Comparison of ENCODE assay signal across 9 mouse cellular contexts in the genomic region with DNA sequence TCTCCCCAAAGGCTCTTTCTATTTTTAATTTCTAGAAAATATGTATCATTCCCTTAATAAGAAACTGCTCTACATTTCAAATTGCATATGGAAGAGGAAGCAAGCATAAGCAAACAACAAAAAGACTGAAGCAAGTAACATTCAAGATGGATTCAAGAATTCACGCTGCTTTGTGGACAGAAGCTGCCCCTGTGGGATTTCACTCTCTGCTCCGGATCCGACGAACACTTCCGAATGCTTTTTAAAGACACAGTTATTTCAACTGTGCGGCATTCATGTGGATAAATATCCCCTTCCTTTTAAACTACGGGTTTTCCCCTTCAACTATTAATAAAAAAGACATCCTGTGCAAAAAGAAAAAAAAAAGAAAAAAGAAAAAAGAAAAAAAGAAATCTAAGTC.
A peak's percentile ranks its signal among the peaks of the same experiment; 100 is the strongest.
DNase-seq lines count a peak whose midpoint lies in the region; ATAC-seq and TF ChIP-seq lines count a peak whose summit lies in the region.
"Had no signal": no experiment of that assay in that cellular context is flagged by ENCODE, and none has a peak within 500 bp of the region (broad histone marks: within the 10 kb centered on the region; RNA-seq: fewer than 3 reads in every experiment).

No protein-coding gene starts in this region.

- ATAC-seq in kidney, postnatal 0 days (replicated peaks; ENCODE audit: low FRiP score, low read depth), result no peak
- no peak for ATAC-seq in forebrain, postnatal 0 days
- ATAC-seq in midbrain, postnatal 0 days (ENCODE audit: low FRiP score), result no peak

- no peak overlapping the region for H3K4me3 ChIP-seq in kidney, postnatal 0 days (replicated peaks; ENCODE audit: low read depth, low read length)
- H3K4me3 ChIP-seq in forebrain, embryonic 10.5 days, result no peak overlapping the region
- no peak overlapping the region for H3K4me3 ChIP-seq in forebrain, postnatal 0 days (ENCODE audit: low read depth, low read length)
- H3K4me3 ChIP-seq in midbrain, postnatal 0 days (ENCODE audit: low read depth, low read length), result no peak overlapping the region

- H3K4me2 ChIP-seq in kidney, postnatal 0 days (ENCODE audit: low read length), result peak overlapping the region; percentile 18; the same call in 1 of the 2 replicates
- peak overlapping the region; percentile 23; the same call in 1 of the 2 replicates for H3K4me2 ChIP-seq in forebrain, postnatal 0 days (ENCODE audit: low read depth)
- 0 out of 2 replicates have a peak overlapping the region, but pooled peaks have one; percentile 22 for H3K4me2 ChIP-seq in midbrain, postnatal 0 days (ENCODE audit: low read depth, low read length, poor library complexity, severe bottlenecking)

- intact Hi-C loops in left cerebral cortex, postnatal 4 days (cut with DNase I), result no loop called here

- no peaks in the 10 kb centered on the region for H3K36me3 ChIP-seq in kidney, postnatal 0 days (ENCODE audit: insufficient read depth, low read length)
- no peaks in the 10 kb centered on the region for H3K36me3 ChIP-seq in forebrain, embryonic 10.5 days (replicated peaks)
- H3K36me3 ChIP-seq in forebrain, postnatal 0 days (ENCODE audit: insufficient read depth), result no peaks in the 10 kb centered on the region
- H3K36me3 ChIP-seq in midbrain, postnatal 0 days (ENCODE audit: insufficient read depth, low read length), result no peaks in the 10 kb centered on the region

- no peak for TF ChIP-seq CTCF in kidney, postnatal 0 days (IDR thresholded peaks at IDR 0.05; ENCODE audit: low read depth)
- no peak for TF ChIP-seq CTCF in forebrain, postnatal 0 days (IDR thresholded peaks at IDR 0.05; ENCODE audit: low read depth)
- no peak for TF ChIP-seq CTCF in midbrain, postnatal 0 days (IDR thresholded peaks at IDR 0.05)

- no peaks in the 10 kb centered on the region for H3K4me1 ChIP-seq in kidney, postnatal 0 days (replicated peaks; ENCODE audit: insufficient read depth, low read length)
- peaks cover 53% of the 10 kb centered on the region for H3K4me1 ChIP-seq in forebrain, embryonic 10.5 days
- peaks cover 11% of the 10 kb centered on the region; the same call in 1 of the 2 replicates for H3K4me1 ChIP-seq in forebrain, postnatal 0 days (ENCODE audit: insufficient read depth)
- peaks cover 4% of the 10 kb centered on the region; the same call in 1 of the 2 replicates for H3K4me1 ChIP-seq in midbrain, postnatal 0 days (ENCODE audit: insufficient read depth, low read length)

- H3K9me3 ChIP-seq in kidney, postnatal 0 days (replicated peaks; ENCODE audit: low read length), result no peaks in the 10 kb centered on the region
- H3K9me3 ChIP-seq in forebrain, embryonic 10.5 days, result no peaks in the 10 kb centered on the region
- H3K9me3 ChIP-seq in forebrain, postnatal 0 days (ENCODE audit: low read length), result no peaks in the 10 kb centered on the region
- no peaks in the 10 kb centered on the region for H3K9me3 ChIP-seq in midbrain, postnatal 0 days (ENCODE audit: low read length)

- no peaks in the 10 kb centered on the region for H3K27me3 ChIP-seq in kidney, postnatal 0 days (ENCODE audit: insufficient read depth, low read length)
- H3K27me3 ChIP-seq in forebrain, embryonic 10.5 days (ENCODE audit: poor library complexity, severe bottlenecking), result no peaks in the 10 kb centered on the region; the same call in 1 of the 2 replicates
- H3K27me3 ChIP-seq in forebrain, postnatal 0 days (ENCODE audit: insufficient read depth, low read length), result no peaks in the 10 kb centered on the region
- no peaks in the 10 kb centered on the region for H3K27me3 ChIP-seq in midbrain, postnatal 0 days (ENCODE audit: insufficient read depth, low read length)

- no peak overlapping the region for H3K27ac ChIP-seq in kidney, postnatal 0 days
- peak overlapping the region; percentile 74 for H3K27ac ChIP-seq in forebrain, embryonic 10.5 days
- no peak overlapping the region for H3K27ac ChIP-seq in forebrain, postnatal 0 days (ENCODE audit: low read depth, low read length)
- H3K27ac ChIP-seq in midbrain, postnatal 0 days (ENCODE audit: low read depth, low read length), result peak overlapping the region; percentile 57; the same call in 1 of the 2 replicates
- H3K27ac ChIP-seq: liver, embryonic 14.5 days had no signal

- peak; percentile 34 for DNase-seq in kidney, postnatal 0 days (ENCODE audit: low spot score)
- DNase-seq in kidney, adult 9 months, result no peak
- DNase-seq in forebrain, embryonic 10.5 days (ENCODE audit: extremely low spot score, low spot score), result no peak
- DNase-seq in forebrain, postnatal 0 days, result peak; percentile 45
- no peak for DNase-seq in midbrain, postnatal 0 days (ENCODE audit: low spot score)
- no peak for DNase-seq in left cerebral cortex, postnatal 4 days
- DNase-seq in cerebellum, postnatal 36 days, result no peak
- DNase-seq: adrenal gland, postnatal 25 days had no signal

- H3K9ac ChIP-seq in kidney, postnatal 0 days (ENCODE audit: low read depth, low read length), result no peak overlapping the region
- no peak overlapping the region for H3K9ac ChIP-seq in forebrain, postnatal 0 days
- no peak overlapping the region for H3K9ac ChIP-seq in midbrain, postnatal 0 days (replicated peaks; ENCODE audit: low read length, poor library complexity, severe bottlenecking)
- H3K9ac ChIP-seq: liver, embryonic 14.5 days had no signal

- WGBS in kidney, postnatal 0 days, result 34% methylated on average over 7 of the region's 7 CpGs
- 53% methylated on average over 7 of the region's 7 CpGs for WGBS in forebrain, embryonic 10.5 days
- 15% methylated on average over 7 of the region's 7 CpGs for WGBS in forebrain, postnatal 0 days
- 12% methylated on average over 7 of the region's 7 CpGs for WGBS in midbrain, postnatal 0 days

Comparison
In these comparisons a context has a peak if more than half of its experiments do, and no peak if none do; other contexts are left out.
1. DNase-seq: peak in kidney, postnatal 0 days (single experiment) and forebrain, postnatal 0 days (single experiment); none in kidney, adult 9 months (single experiment), forebrain, embryonic 10.5 days (single experiment), midbrain, postnatal 0 days (single experiment), left cerebral cortex, postnatal 4 days (single experiment) and cerebellum, postnatal 36 days (0 of 2).
2. H3K27ac ChIP-seq: peak in forebrain, embryonic 10.5 days (single experiment) and midbrain, postnatal 0 days (single experiment); none in kidney, postnatal 0 days (single experiment) and forebrain, postnatal 0 days (single experiment).
3. Peak in every context shown above with its lines, with median percentiles within 50 percentile points of each other: H3K4me2 ChIP-seq.